Mouse (Mus musculus) liver, embryonic 15.5 days (tissue): Measurements from ENCODE around the gene Thtpa. TPM values are rescaled to one million over a fixed set of nuclear protein-coding genes. Genes with fewer than 3 reads are reported as not detected.

Experiments used
- ATAC-seq: fragments of 200-750 bp; cut with Nextera tagmentation; 2 replicates; pipeline ENCODE4 v1.8.0; 2017; ENCODE audit warnings: moderate number of reproducible peaks, mild to moderate bottlenecking, moderate library complexity; ENCODE audit not compliant: insufficient read depth
- H3K27ac ChIP-seq: fragments of 300-500 bp; sonication (generic); replicated peaks from 2 replicates; pipeline ENCODE4 v1.5.1; 2015; ENCODE audit warnings: mild to moderate bottlenecking, inconsistent platforms
- H3K27me3 ChIP-seq: fragments of 300-500 bp; sonication (generic); 2 replicates; pipeline ENCODE4 v1.6.1; 2015; ENCODE audit warnings: mild to moderate bottlenecking, inconsistent platforms
- H3K36me3 ChIP-seq: fragments of 300-500 bp; sonication (generic); replicated peaks from 2 replicates; pipeline ENCODE4 v1.6.1; 2015; ENCODE audit warnings: moderate library complexity, mild to moderate bottlenecking, inconsistent platforms
- H3K4me1 ChIP-seq: fragments of 300-500 bp; sonication (generic); replicated peaks from 2 replicates; pipeline ENCODE4 v1.6.1; 2015; ENCODE audit warnings: inconsistent platforms
- H3K4me2 ChIP-seq: fragments of 300-500 bp; sonication (generic); 2 replicates; pipeline ENCODE4 v1.6.1; 2015; ENCODE audit warnings: moderate library complexity, mild to moderate bottlenecking, inconsistent platforms
- H3K4me3 ChIP-seq: fragments of 300-500 bp; sonication (generic); replicated peaks from 2 replicates; pipeline ENCODE4 v1.5.1; 2015; ENCODE audit warnings: mild to moderate bottlenecking, inconsistent platforms
- H3K9ac ChIP-seq: fragments of 300-500 bp; sonication (generic); 2 replicates; pipeline ENCODE4 v1.6.1; 2015; ENCODE audit warnings: moderate library complexity, mild to moderate bottlenecking, inconsistent platforms
- H3K9me3 ChIP-seq: fragments of 300-500 bp; sonication (generic); replicated peaks from 2 replicates; pipeline ENCODE4 v1.6.1; 2016; ENCODE audit warnings: inconsistent platforms
- WGBS: fragments of 180-500 bp; shearing (Covaris S2); methylation state at CpG from one replicate; pipeline ENCODE4 v1.1.7; 2015; ENCODE audit warnings: mixed read lengths; ENCODE audit not compliant: insufficient replicate concordance; 5-methylcytosine and 5-hydroxymethylcytosine counted together
- polyA plus RNA-seq: library from polyadenylated mRNA; unstranded; fragments of >200 nt; fragmentation: Nextera tagmentation; extraction: Ambion mirVana; gene quantifications from 2 replicates; pipeline ENCODE4 v1.2.1, GENCODE M21; 2015

Gene Thtpa
- polyA plus RNA-seq, 1 experiment from 2014 or later, result 4.4 TPM

GRCm38 (mm10) chr14:55078366-55078989, 16.1 kb upstream of the Thtpa start:
- no peak overlapping the region for H3K9ac ChIP-seq
- 7% methylated on average over 23 of the region's 23 CpGs for WGBS

DNA sequence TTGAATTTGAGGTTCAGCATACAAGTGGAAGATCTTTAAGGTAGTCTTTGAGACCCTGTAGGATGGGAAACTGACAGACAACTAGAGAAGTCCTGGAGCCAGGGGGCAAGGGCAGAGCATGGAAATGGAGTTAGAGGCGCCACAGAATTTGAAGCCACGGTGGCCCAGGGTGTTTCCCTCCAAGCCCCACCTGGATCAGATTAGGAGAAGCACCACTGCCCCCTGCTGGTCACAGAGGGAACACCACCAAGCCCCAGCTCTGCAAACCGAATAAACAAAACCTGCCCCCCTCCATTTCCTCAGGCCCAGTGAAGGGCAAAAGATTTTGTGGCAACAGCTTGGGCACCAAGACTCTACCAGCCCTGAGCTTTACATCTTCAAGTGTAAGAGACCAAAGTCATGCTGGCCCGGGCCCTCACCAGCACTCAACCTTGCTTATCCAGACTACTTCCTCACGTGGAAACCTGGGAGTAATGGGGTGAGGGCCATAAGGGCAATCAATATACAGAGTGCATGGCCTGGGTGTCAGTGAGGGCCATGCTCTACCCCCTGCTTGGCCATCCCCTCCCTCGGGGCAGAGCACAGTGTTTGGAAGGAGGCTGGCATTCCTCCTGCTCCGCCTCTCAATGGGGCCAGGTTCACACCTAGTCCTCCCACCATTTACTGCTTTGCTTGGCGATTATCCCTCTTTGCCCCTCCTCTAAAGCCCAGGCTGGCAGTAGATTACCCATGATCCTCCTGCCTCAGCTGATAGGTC, 15.2 kb upstream of the Thtpa start:
- Histone ChIP-seq H3K27me3 (peaks cover 27% of the 10 kb centered on the region), H3K27ac (no peak overlapping the region), H3K4me1 (peaks cover 27% of the 10 kb centered on the region), H3K9me3 (no peaks in the 10 kb centered on the region), H3K4me3 (no peak overlapping the region), H3K4me2 (no peak overlapping the region), H3K36me3 (peaks cover 5% of the 10 kb centered on the region; the same call in 1 of the 2 replicates), H3K9ac (no peak overlapping the region)
- 23% methylated on average over 8 of the region's 8 CpGs for WGBS
- ATAC-seq, result peak; percentile 60; the same call in 1 of the 2 replicates

More at GRCm38 (mm10) chr14:55078366-55078989, 16.1 kb upstream of the Thtpa start:
- Histone ChIP-seq H3K4me2 (peak overlapping the region; percentile 23), H3K27ac (no peak overlapping the region), H3K9me3 (no peaks in the 10 kb centered on the region), H3K36me3 (peaks cover 6% of the 10 kb centered on the region; the same call in 1 of the 2 replicates), H3K27me3 (peaks cover 27% of the 10 kb centered on the region), H3K4me3 (no peak overlapping the region), H3K4me1 (peaks cover 27% of the 10 kb centered on the region)
- ATAC-seq, result peak; percentile 8; the same call in 1 of the 2 replicates

- WGBS, result 50% methylated on average over 5 of the region's 5 CpGs
- Histone ChIP-seq H3K9me3 (no peaks in the 10 kb centered on the region), H3K9ac (no peak overlapping the region), H3K4me3 (no peak overlapping the region), H3K27me3 (peaks cover 27% of the 10 kb centered on the region), H3K4me1 (peaks cover 37% of the 10 kb centered on the region), H3K36me3 (no peaks in the 10 kb centered on the region), H3K4me2 (no peak overlapping the region), H3K27ac (no peak overlapping the region)
- ATAC-seq, result no peak
Observed at GRCm38 (mm10) chr14:55081105-55081504, 13.5 kb upstream of the Thtpa start.

DNA sequence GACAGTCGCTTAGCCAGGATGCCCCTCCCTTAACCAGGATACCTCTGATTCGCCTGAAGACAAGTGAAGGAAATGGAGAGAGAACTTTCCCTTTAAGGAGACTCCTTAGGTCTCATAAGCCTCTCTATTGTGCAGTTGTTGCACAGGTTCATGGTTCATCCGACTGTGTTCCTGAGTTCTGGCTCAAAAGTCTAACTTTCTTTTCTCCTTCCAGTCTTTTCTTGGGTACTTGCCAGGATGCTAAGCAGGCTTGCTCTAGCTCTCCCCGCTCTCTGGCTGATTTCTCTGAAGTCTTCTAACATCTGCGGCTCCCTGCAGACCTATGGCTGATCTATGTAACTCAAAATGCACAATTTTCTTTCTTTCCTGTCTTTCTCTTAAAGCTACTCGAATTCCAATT, 11.1 kb upstream of the Thtpa start:
- Histone ChIP-seq H3K4me1 (peaks cover 27% of the 10 kb centered on the region), H3K27ac (no peak overlapping the region), H3K9me3 (no peaks in the 10 kb centered on the region), H3K36me3 (no peaks in the 10 kb centered on the region), H3K27me3 (peaks cover 7% of the 10 kb centered on the region), H3K4me3 (no peak overlapping the region), H3K9ac (no peak overlapping the region), H3K4me2 (no peak overlapping the region)
- 67% methylated on average over 6 of the region's 6 CpGs for WGBS
- no peak for ATAC-seq

GRCm38 (mm10) chr14:55085324-55086008, 9.1 kb upstream of the Thtpa start:
- Histone ChIP-seq H3K4me2 (no peak overlapping the region), H3K4me3 (no peak overlapping the region), H3K9me3 (no peaks in the 10 kb centered on the region), H3K27ac (no peak overlapping the region), H3K9ac (no peak overlapping the region), H3K36me3 (no peaks in the 10 kb centered on the region), H3K4me1 (peaks cover 17% of the 10 kb centered on the region), H3K27me3 (peaks cover 10% of the 10 kb centered on the region)
- WGBS, result 59% methylated on average over 9 of the region's 9 CpGs
- peak; percentile 28; the same call in 1 of the 2 replicates for ATAC-seq

DNA sequence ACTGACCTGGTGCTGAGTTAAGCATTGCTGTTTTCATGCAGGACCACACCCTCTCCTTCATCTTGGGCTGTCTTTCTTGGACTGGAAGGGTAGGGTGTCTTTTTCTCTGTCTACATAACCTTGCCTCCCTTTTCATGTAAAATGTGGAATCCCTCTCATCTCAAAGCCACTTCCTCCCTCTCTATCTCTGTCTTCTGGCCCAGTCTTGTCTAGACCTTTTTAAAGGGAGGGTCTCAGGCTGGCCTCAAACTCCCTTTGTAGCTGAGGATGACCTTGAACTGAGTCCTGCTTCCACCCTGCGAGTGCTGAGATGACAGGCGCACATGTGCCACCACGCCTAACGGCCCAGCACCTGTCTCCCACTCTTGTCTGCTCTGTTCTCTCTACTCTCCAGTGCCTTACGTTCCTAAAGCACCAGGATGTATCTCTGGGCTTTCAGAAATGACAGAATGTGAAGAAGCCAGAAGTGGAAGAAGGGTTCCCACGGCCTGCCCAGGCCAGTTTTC, 8.5 kb upstream of the Thtpa start:
- H3K27ac ChIP-seq, result no peak overlapping the region
- 71% methylated on average over 6 of the region's 6 CpGs for WGBS

GRCm38 (mm10) chr14:55089199-55089947, 5.2 kb upstream of the Thtpa start:
- H3K4me3 ChIP-seq, result no peak overlapping the region
- no peak overlapping the region for H3K27ac ChIP-seq
- H3K4me1 ChIP-seq, result peaks cover 51% of the 10 kb centered on the region
- peaks cover 14% of the 10 kb centered on the region for H3K27me3 ChIP-seq
- no peaks in the 10 kb centered on the region for H3K9me3 ChIP-seq
- H3K9ac ChIP-seq, result no peak overlapping the region
- no peak overlapping the region; the same call in 1 of the 2 replicates for H3K4me2 ChIP-seq
- no peak for ATAC-seq
- H3K36me3 ChIP-seq, result no peaks in the 10 kb centered on the region
- WGBS, result 56% methylated on average over 13 of the region's 13 CpGs

More for the DNA sequence above, 8.5 kb upstream of the Thtpa start:
- Histone ChIP-seq H3K9ac (no peak overlapping the region), H3K27me3 (peaks cover 14% of the 10 kb centered on the region), H3K4me1 (peaks cover 21% of the 10 kb centered on the region), H3K4me3 (no peak overlapping the region), H3K4me2 (no peak overlapping the region), H3K36me3 (no peaks in the 10 kb centered on the region), H3K9me3 (no peaks in the 10 kb centered on the region)
- ATAC-seq, result no peak

GRCm38 (mm10) chr14:55091209-55091865, 3.2 kb upstream of the Thtpa start:
- H3K4me3 ChIP-seq, result peak overlapping the region; percentile 73
- peak overlapping the region; percentile 59 for H3K9ac ChIP-seq
- peak overlapping the region; percentile 89 for H3K4me2 ChIP-seq
- 10% methylated on average over 34 of the region's 34 CpGs for WGBS
- H3K36me3 ChIP-seq, result no peaks in the 10 kb centered on the region
- peaks cover 14% of the 10 kb centered on the region for H3K27me3 ChIP-seq
- peak overlapping the region; percentile 65 for H3K27ac ChIP-seq
- H3K9me3 ChIP-seq, result no peaks in the 10 kb centered on the region
- no peak for ATAC-seq
- H3K4me1 ChIP-seq, result peaks cover 53% of the 10 kb centered on the region

- Histone ChIP-seq H3K4me1 (peaks cover 58% of the 10 kb centered on the region), H3K9me3 (no peaks in the 10 kb centered on the region), H3K9ac (peak within 1 kb of the TSS; percentile 59), H3K4me2 (peak within 1 kb of the TSS; percentile 89), H3K36me3 (no peaks in the 10 kb centered on the region), H3K4me3 (peak within 1 kb of the TSS; percentile 73), H3K27ac (peak within 1 kb of the TSS; percentile 65), H3K27me3 (peaks cover 14% of the 10 kb centered on the region)
- ATAC-seq, result peak; percentile 92
- WGBS, result under 1% methylated on average over 34 of the region's 34 CpGs
Observed at GRCm38 (mm10) chr14:55092011-55092577, 2.5 kb upstream of the Thtpa start, which contains the start of gene Zfhx2. Zfhx2 (minus strand) TSS chr14:55092324.

- peak overlapping the region; percentile 75 for H3K4me2 ChIP-seq
- WGBS, result 42% methylated on average over 6 of the region's 6 CpGs
- ATAC-seq, result no peak
- no peaks in the 10 kb centered on the region for H3K9me3 ChIP-seq
- H3K4me3 ChIP-seq, result peak overlapping the region; percentile 83
- H3K4me1 ChIP-seq, result peaks cover 66% of the 10 kb centered on the region
- peaks cover 10% of the 10 kb centered on the region for H3K27me3 ChIP-seq
- H3K9ac ChIP-seq, result no peak overlapping the region
- H3K36me3 ChIP-seq, result peaks cover 8% of the 10 kb centered on the region
- H3K27ac ChIP-seq, result no peak overlapping the region
Observed at GRCm38 (mm10) chr14:55093927-55094326, 657 bp upstream of the Thtpa start.
